Mouse (Mus musculus): ENCODE data around the gene Rxylt1. TPM values are rescaled to one million over a fixed set of nuclear protein-coding genes. Genes with fewer than 3 reads are reported as not detected.

Rxylt1 gene
- total and polyA plus RNA-seq, 3 experiments, result 12.0 to 42.6 (median 36.6) TPM

GRCm38 (mm10) chr10:122044926-122045325 lies 52.2 kb downstream of the Rxylt1 start:
- no peak for DNase-seq

DNA sequence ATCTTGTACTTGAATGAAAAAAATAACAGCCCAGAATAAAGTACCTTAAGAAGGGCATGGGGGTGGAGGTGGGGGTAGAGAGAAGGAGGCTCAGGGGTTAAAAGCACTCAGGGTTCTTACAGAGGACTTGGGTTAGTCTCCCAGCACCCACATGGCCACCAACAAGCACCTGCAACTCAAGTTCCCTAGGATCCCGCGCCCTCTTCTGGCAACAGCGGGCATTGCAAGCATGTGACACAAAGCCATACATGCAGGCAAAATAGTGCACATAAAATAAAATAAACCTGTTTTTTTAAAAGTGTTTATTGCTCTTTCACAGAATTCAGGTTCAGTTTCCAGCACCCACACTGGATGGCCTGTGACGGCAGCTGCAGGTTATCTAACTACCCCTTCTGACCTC lies 56.8 kb downstream of the Rxylt1 start:
- DNase-seq, result no peak

DNA sequence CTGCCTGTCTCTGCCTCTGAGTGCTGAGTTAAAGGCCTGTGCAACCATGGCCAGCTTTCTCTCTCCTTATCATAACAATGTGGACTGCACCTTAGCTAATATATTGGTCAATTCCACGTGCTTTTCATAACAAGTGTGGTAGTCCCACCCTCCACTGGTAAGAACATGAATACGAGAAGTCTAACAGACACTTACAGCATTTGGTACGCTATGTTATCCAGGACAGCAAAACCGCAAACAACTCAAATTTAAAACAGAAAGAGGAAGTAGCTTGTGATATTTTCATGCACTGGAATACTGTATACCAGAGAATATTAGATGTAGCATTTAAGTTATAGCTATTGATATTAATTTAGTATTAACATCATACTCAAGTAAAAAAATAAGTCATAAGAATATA lies 57.6 kb downstream of the Rxylt1 start:
- no peak for DNase-seq

- DNase-seq, result no peak
These were observed 58.6 kb downstream of the Rxylt1 start for GRCm38 (mm10) chr10:122038554-122038953.

GRCm38 (mm10) chr10:122033271-122033670 lies 63.9 kb downstream of the Rxylt1 start:
- no peak for DNase-seq

DNA sequence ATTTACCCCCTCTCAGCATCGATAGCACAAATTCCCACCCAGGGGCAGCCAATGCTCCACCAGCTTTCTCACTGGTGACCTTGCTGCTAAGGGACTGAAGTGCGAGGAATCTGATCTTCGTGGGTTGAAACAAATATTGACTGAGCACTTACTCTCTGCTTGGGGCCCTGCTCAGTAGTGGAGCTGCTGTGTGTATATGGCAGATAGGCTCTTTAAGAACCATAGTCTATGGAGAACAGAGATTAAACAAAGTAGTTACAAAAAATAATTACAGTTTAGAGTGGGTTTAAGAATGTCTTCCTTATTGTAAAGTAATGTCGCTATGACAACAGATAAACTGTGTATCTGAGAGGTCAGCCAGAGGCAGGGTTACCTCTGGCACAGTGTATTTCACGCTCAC lies 66.8 kb downstream of the Rxylt1 start:
- DNase-seq, result no peak

DNA sequence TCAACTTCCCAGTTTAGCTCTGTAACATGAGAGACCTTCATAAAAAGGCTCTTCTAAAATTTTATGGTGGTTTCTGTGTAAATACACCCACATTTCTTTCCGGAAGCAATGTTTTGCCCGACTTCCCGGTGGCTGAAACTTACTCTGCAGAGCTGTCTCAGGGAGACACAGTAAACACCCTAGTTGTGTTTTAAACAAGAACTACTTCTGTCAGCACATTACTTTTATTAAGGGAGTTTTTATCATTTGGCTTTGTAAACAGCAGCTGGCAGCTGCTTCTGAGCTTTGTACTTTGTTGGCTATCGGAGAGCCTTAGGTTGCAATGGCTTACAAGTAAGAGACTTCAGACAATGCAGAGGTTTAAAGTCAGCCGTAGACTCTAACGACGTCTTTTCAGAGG lies 67.4 kb downstream of the Rxylt1 start:
- no peak for DNase-seq

Other genes starting within 250 kb of the Rxylt1 start
- gene Srgap1, start 50.1 kb downstream of the Rxylt1 start, total RNA-seq (2021), result 1 to 10 TPM; 1.2 to 2.4 TPM
- 0.75 and 0.88 TPM in 2 replicates for gene Srgap1, start 50.1 kb downstream of the Rxylt1 start, polyA plus RNA-seq (2012; rRNA removed)